Mouse (Mus musculus) 3T3-L1 (cell line): ENCODE results near the gene Aff2.

ENCODE experiments used
- DNase-seq: peaks from one replicate; pipeline ENCODE4 v3.0.0-alpha.2; 2015; ENCODE audit warnings: low read depth, low spot score

Gene Aff2

DNA sequence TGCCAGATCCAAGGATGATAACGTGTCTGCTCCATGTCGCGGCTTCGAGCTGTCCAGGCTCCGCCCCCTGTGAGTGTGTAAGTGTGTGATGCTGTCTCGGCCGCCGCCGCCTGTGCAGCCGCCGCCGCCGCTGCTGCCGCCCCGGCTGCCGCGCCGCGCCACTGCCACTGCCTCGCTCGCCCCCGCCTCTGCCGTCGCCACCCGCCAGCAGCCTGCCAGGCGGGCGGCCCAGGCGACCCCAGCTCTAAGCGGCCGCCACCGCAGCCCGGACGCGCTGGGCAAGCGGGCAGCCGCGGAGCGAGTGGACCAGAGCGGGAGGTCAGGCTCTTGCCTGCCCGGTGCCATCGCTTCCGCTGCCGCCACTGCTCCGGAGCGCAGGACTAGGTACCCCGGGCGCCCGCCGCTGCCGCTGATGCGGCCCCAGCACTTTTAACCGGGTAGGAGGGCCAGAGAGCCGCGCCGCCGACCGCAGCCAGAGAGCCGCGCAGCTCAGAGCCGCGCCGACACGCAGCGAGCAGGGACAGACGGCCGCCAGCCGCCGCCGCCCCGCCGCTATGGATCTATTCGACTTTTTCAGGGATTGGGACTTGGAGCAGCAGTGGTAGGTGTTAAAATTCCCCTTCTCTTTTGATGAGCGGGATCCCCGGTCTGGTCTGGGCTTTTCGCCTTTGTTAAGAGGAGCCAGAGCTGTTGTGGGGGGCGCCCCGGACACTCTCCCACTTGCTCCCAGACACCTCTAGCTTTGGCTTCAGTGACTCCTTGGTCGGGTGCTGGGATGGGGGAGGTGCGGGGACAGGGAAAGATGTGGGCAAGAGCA lies at the start of gene Aff2:
Aff2 (plus strand) TSS at position 57 of the 817 bp plus-strand sequence.
- no peak for DNase-seq

DNA sequence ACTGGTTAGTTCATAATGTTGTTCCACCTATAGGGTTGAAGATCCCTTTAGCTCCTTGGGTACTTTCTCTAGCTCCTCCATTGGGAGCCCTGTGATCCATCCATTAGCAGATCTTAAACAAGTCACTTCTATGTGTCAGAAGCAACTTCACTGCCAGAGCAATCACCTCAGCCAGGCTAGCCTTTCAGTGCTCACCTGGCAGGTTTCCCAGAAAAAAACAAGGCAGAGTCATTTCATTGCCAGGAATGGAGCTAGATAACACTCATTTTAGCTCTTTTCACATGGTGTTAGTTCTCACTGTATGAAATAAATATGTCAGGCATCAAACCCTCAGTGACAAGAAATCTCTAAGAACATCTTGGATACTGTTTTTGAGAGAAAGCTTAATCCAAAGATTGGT lies 22.8 kb upstream of the Aff2 start:
- DNase-seq = peak; percentile 23

DNA sequence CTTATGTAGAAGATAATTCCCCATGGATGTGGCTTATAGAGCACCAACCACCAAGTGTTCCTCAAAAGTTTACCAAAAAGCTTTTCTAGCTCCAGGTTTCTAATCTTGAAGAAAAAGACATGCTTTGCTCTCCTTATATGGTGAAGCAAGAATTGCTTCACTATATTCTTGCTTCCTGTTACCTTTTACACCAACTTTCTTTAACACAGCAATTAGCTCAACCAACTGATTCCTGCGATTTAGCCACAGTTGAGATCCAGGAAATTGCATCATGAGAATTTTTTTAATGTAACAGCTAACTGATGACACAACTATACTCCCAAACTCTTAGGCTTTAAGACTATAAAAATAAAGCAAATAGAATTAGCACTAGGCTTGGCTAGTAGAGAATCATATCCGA lies 4.5 kb upstream of the Aff2 start:
- no peak for DNase-seq

- no peak for DNase-seq
Observed at GRCm38 (mm10) chrX:69359360-69359759, 734 bp upstream of the Aff2 start.

DNA sequence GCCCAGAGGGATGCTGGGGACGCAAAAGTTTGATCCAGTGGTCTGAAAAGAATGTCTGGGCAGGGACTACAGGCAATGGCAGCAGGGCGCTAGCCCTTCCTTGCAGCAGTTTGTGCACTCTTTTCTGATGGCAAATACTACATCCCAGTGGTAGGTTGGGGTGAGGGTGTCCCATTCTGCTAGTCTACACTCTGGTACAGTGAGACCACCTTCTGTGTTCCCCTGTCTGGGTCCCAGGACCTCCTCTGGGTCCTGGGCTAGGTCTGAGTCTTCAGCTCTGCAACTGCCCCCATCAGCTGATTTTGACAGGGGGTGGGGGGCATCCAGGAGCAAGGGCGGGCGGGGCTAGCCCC lies 233 bp upstream of the Aff2 start:
- DNase-seq = no peak

DNA sequence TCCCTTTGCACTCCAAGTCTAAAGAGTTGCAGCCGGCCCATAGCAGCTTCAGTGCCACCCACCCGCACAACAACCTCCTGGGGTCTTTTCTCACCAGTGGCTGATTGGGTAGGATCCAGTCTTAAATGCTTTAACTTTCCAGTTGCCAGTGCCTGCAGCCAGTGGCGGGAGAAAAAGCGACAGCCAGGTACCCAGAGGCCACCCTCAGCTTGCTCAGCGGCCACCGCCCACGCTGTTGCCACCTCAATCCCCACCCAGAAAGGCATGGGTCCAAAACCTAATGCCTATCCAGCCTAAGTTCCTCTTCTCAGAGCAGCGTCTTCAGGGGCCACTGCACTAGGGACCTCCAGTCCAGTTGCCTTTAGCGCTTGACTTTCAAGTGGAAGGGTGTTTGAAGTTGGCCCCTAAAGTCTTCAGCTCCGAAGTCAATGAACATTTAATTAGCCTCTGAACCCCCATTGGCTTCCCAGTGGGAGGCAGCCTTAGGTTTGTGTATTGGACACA lies 1.0 kb downstream of the Aff2 start:
- no peak for DNase-seq

DNA sequence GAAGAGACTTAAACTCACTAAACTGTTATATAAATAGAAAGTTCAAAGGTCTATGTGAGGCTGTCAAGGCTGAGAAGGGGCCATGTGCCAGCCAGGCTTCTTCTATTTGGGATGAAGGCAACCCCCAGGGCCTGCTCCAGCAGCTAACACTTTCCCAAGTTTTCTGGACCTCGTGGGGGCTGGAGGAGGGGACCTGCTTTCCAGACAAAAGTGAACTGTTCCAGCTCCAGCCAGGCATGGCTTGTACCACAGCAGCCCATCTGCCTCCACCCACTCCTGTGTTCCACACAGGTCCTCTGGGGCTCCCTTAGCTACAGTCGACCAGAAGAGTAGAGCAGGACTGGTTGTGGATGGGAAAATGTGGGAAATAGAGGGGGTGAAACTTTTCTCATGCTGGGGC lies 4.1 kb downstream of the Aff2 start:
- DNase-seq = no peak

GRCm38 (mm10) chrX:69373341-69373740 lies 13.2 kb downstream of the Aff2 start:
- peak; percentile 54 for DNase-seq

GRCm38 (mm10) chrX:69389738-69390137 lies 29.6 kb downstream of the Aff2 start:
- DNase-seq = peak; percentile 10

DNA sequence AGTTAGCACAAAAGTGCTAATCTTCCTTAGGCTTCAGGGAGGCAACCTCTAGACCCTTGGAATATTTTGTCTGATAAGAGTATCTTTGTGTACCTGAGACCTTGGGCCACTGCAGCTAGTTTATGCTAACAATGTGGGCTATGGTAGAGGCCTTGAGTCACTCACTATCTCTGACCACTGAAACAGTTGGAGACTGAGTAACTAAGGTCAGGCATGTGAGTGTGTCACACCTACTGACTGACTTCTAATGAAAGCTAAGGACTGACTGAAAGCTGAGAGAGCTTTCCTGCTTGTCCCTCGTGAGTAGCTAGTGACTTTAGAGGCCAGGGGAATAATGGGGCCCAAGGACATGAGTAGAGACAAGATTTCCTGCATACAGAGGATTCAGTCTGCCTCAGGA lies 54.9 kb downstream of the Aff2 start:
- no peak for DNase-seq

- no peak for DNase-seq
Observed at GRCm38 (mm10) chrX:69438422-69438821, 78.3 kb downstream of the Aff2 start.

- DNase-seq = no peak
Observed at GRCm38 (mm10) chrX:69441937-69442336, 81.8 kb downstream of the Aff2 start.

GRCm38 (mm10) chrX:69460896-69461295 lies 100.8 kb downstream of the Aff2 start:
- no peak for DNase-seq

DNA sequence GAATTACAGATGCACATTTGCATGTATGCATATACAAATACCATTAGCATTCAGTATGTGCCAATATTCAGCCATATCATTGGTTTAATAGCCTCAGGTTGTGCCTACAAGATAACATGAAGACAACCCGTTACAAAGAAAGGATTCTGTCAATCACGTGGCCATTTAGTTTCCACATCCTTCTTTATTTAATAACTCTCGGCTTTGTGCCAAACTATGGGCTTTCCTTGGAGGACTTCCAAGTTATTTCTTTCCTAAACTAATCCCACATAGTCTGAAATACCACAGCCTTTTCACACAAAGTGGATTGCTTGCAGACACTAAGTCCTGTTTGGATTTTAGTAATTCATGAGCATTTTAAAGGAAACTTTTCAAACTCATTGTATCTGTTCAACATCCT lies 142.0 kb downstream of the Aff2 start:
- no peak for DNase-seq

GRCm38 (mm10) chrX:69518040-69518575 lies 158.0 kb downstream of the Aff2 start:
- DNase-seq = no peak

DNA sequence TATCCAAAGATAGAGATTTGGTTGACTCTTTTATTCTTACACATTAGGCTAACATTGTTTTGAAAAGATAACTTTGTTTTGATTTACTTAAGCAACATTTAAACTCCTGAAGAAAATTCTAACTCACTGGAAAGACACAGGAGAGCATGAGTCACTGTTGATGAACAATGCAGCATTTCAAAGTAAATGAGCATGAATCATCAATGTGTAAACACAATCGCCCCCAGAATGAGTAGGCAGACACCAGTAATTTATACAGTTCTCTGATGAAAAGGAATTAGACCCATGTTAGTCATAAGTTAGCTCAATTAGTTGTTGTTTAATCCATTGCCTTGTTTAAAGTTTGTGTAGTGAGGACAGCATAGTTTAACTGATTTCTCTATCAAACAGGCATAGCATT lies 180.7 kb downstream of the Aff2 start:
- DNase-seq = peak; percentile 3

DNA sequence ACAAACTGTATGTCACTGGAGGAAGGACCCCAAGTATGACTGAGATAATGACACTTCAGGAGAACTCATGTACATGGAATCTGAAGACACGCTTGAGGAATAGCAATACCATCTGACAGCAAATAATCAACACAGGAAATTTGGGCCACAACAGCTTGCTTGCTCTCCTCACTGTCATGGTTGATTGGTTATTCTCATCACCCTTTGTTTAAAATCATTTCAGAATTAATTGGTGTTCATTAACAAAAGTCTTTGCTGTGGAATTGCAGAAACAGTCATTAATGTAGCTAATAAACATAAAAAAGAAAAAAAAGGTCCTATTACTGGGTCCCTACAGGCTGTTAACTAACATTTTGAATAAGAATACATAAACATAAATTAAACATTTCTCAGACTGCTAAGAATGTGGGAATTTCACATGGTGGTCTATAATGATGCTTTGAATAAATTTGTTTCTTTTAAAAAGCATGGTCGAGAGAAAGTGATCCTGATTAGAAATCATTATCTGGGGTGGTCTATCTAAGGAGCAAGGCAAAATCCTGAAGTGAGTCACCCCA lies 219.9 kb downstream of the Aff2 start:
- no peak for DNase-seq

DNA sequence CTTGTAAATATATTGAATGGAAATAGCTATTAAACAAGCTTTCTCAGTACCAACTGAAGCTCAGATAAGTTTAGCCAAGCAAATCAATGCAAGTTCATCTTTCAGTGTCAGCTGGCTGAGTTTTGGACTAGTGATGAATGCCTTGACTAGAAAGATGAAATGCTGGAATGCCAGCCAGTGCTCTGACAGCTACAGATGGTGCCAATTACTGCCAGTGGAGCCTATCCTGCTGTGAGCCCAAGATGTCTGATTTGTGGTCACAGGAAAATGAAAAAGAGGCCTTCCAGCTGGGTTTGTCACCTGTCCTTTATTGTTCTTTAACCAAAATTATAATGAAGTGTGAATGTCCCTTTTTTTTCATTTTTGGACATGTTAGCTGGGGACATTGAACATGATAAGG lies 248.7 kb downstream of the Aff2 start:
- DNase-seq = no peak

DNA sequence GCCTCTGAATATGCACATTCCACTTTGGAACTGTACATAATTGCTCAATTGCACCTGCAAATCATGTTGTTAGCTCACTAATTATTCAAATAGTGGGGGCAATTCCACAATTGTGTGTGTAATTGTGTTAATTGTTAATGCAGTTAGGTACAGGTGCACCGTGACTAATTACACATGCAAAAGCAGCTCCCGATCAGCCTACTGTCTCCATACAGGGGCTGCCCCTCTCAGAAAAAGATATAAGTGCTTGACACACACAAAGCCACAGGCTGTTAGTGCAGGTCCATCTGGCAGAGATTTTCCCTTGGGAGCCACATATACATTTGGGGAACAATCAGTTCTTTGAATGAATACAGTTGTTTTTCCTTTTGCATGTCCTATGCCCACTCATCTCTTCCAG lies 302.9 kb downstream of the Aff2 start:
- DNase-seq = no peak

- no peak for DNase-seq
Observed at GRCm38 (mm10) chrX:69666145-69666677, 306.1 kb downstream of the Aff2 start.

DNA sequence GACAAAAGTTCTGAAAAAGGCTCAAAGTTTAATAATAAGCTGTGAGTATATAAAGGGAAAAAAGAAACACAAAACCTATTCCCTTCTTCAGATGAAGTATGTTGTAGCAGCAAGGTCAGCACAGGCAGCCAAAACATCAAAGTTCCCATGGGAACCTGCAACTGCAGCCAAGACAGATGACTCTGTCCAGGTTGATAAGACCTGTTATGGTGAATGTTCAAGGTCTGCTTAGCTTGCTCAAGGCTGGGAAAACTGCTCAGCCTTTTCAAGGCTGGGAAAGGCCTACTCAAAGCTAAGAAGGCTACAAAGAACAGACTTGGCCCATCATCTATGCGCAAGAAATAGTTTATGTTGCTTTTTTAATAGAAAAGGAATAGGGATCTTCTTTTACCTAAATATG lies 315.6 kb downstream of the Aff2 start:
- DNase-seq = no peak

GRCm38 (mm10) chrX:69698840-69699239 lies 338.7 kb downstream of the Aff2 start:
- DNase-seq = no peak

DNA sequence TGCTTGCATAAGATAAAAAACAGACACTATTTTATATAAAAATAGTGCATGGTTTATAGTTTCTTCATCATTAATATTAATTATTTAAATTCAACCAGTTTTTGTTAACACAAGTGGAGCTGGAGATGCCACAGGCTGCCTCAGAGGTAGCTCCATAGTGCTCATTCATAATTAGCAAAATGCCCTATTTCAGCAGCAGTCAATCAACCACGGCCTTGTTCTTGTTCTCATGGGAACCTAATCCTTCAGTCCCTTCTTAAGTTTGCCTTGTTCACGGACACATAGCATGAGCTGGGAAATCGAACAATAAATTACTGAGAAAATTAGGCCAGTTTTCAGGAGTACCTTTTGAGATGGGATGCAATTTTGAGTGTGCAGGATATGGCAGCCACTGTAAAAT lies 378.9 kb downstream of the Aff2 start:
- no peak for DNase-seq
